Mouse (Mus musculus) intestine, embryonic 14.5 days (tissue): ENCODE measurements around the gene Cdcp1. TPM values are rescaled to one million over a fixed set of nuclear protein-coding genes. Genes with fewer than 3 reads are reported as not detected.

Source experiments
- ATAC-seq: fragments of 200-750 bp; cut with Nextera tagmentation; replicated peaks from 2 replicates; pipeline ENCODE4 v1.8.0; 2017; ENCODE audit warnings: low read depth, moderate number of reproducible peaks, moderate TSS enrichment, moderate library complexity; ENCODE audit not compliant: low FRiP score, low TSS enrichment
- DNase-seq: peaks from one replicate; pipeline ENCODE4 v3.0.0-alpha.2; 2018; ENCODE audit warnings: low spot score
- H3K27ac ChIP-seq: fragments of 300-500 bp; sonication (generic); 2 replicates; pipeline ENCODE4 v1.5.1; 2014; ENCODE audit warnings: low read depth, mild to moderate bottlenecking, control low read depth
- H3K27me3 ChIP-seq: fragments of 300-500 bp; sonication (generic); replicated peaks from 2 replicates; pipeline ENCODE4 v1.6.1; 2014; ENCODE audit warnings: low read length, control low read depth; ENCODE audit not compliant: control insufficient read depth, insufficient read depth
- H3K36me3 ChIP-seq: fragments of 300-500 bp; sonication (generic); 2 replicates; pipeline ENCODE4 v1.6.1; 2014; ENCODE audit warnings: low read length, control low read depth; ENCODE audit not compliant: control insufficient read depth, insufficient read depth
- H3K4me1 ChIP-seq: fragments of 300-500 bp; sonication (generic); replicated peaks from 2 replicates; pipeline ENCODE4 v1.6.1; 2014; ENCODE audit warnings: low read length, control low read depth, mixed read lengths; ENCODE audit not compliant: control insufficient read depth, insufficient read depth
- H3K4me2 ChIP-seq: fragments of 300-500 bp; sonication (generic); 2 replicates; pipeline ENCODE4 v1.6.1; 2014; ENCODE audit warnings: low read length
- H3K4me3 ChIP-seq: fragments of 300-500 bp; sonication (generic); 2 replicates; pipeline ENCODE4 v1.5.1; 2014; ENCODE audit warnings: low read depth, low read length, control low read depth, mixed read lengths
- H3K9ac ChIP-seq: fragments of 300-500 bp; sonication (generic); 2 replicates; pipeline ENCODE4 v1.6.1; 2014; ENCODE audit warnings: mild to moderate bottlenecking, low read length
- H3K9me3 ChIP-seq: fragments of 300-500 bp; sonication (generic); 2 replicates; pipeline ENCODE4 v1.6.1; 2016; ENCODE audit warnings: low read length, control low read depth; ENCODE audit not compliant: control insufficient read depth
- WGBS: fragments of 180-500 bp; shearing (Covaris S2); extraction: QIAGEN DNeasy Blood & Tissue Kit; methylation state at CpG from one replicate; pipeline ENCODE4 v1.1.7; 2014; 5-methylcytosine and 5-hydroxymethylcytosine counted together
- polyA plus RNA-seq: library from polyadenylated mRNA; unstranded; fragments of >200 nt; fragmentation: Nextera tagmentation; extraction: Ambion mirVana; gene quantifications from 2 replicates; pipeline ENCODE4 v1.2.1, GENCODE M21; 2014

The Cdcp1 gene
- polyA plus RNA-seq, 1 experiment from 2014 or later = 17.5 TPM

DNA sequence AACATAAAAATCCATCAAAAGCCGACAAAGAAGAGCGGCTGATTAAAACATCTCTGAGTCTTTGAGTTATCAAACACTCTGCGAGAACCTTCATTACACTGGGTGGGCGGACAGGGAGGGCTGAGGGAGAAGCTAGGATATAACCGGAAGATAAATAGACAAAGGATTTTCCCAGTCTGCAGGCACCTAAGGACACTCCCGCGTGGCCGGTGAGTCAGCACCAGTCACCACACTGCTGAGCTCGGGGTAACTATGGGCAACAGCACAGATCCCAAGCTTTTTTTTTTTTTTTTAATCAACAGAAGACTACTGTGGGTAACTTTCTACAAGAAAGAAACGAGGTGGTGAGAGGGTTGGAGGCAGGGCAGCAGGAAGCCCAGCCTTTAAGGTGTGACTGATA, 28.1 kb upstream of the Cdcp1 start:
- no peaks in the 10 kb centered on the region for H3K36me3 ChIP-seq
- no peak overlapping the region for H3K4me2 ChIP-seq
- H3K4me3 ChIP-seq = no peak overlapping the region
- no peak overlapping the region for H3K9ac ChIP-seq
- no peak for DNase-seq
- no peak overlapping the region for H3K27ac ChIP-seq
- H3K9me3 ChIP-seq = no peaks in the 10 kb centered on the region
- no peaks in the 10 kb centered on the region; the same call in 1 of the 2 replicates for H3K4me1 ChIP-seq
- no peaks in the 10 kb centered on the region for H3K27me3 ChIP-seq
- peak; percentile 83 for ATAC-seq
- WGBS = 39% methylated on average over 10 of the region's 10 CpGs

DNA sequence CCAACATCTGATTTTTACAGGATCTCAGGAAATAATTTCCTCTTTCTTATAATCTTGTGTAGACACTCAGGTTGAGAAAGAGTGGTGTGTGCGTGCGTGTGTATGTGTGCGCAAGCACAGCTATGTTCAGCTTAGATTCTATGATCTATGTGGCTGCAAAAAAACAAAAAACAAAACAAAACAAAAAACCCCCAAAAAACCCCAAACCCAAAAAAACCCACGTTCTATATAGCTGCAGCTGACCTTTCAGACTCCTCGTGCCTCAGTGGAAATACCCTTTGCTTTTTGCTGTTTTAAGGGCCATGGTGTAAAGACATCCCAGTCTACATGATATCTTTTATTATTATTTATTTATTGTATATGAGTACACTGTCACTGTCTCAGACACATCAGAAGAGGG, 25.4 kb upstream of the Cdcp1 start:
- H3K9ac ChIP-seq = no peak overlapping the region

DNA sequence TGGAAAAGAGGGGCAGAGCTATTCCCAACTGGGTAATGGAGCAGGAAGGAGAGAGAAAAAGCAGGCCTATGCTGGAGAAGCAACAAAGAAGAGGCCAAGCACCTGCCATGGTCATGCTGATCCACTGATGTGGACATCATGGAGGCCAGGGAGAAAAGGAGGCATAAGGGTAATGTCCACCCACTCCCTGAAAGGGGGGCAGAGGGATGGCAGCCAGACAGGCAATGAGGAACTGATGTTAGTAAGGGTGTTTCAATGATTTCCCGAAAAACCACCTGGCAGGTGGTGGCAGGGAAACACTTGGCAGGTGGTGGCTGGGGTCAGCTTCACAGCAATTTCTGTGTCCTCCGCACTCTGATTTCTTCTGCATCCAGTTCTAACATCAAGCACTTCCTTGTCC, 24.9 kb upstream of the Cdcp1 start:
- no peak overlapping the region for H3K4me3 ChIP-seq
- H3K9ac ChIP-seq = no peak overlapping the region
- no peak for DNase-seq
- WGBS = 92% methylated on average over 2 of the region's 2 CpGs
- no peak for ATAC-seq
- no peaks in the 10 kb centered on the region for H3K9me3 ChIP-seq
- no peak overlapping the region for H3K27ac ChIP-seq
- no peaks in the 10 kb centered on the region for H3K27me3 ChIP-seq
- no peaks in the 10 kb centered on the region for H3K36me3 ChIP-seq
- H3K4me1 ChIP-seq = peaks cover 15% of the 10 kb centered on the region
- no peak overlapping the region for H3K4me2 ChIP-seq

More for the DNA sequence above, 25.4 kb upstream of the Cdcp1 start:
- Histone ChIP-seq H3K27me3 (no peaks in the 10 kb centered on the region), H3K4me2 (no peak overlapping the region), H3K27ac (no peak overlapping the region), H3K4me3 (no peak overlapping the region), H3K9me3 (no peaks in the 10 kb centered on the region), H3K4me1 (peaks cover 15% of the 10 kb centered on the region), H3K36me3 (no peaks in the 10 kb centered on the region)
- DNase-seq = no peak
- 96% methylated on average over 5 of the region's 5 CpGs for WGBS
- no peak for ATAC-seq

DNA sequence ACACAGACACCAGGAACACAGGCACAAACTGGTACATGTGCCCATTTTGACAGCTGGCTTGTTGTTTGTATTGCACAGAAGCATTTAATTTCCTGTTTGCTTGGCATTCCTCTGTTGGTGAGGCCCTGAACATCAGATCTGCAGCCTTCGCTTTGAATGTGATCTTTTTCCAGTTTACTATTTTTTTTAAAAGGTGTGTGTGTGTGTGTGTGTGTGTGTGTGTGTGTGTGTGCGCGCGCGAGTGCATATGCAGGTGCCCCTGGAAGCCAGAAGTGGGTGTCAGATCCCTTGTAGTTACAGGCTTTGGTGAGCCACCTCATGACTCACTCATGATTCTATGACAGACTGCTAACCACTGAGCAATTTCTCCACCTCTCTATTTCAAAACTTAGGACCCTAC, 24.4 kb upstream of the Cdcp1 start:
- Histone ChIP-seq H3K27ac (no peak overlapping the region), H3K4me1 (peaks cover 15% of the 10 kb centered on the region), H3K36me3 (no peaks in the 10 kb centered on the region), H3K9ac (no peak overlapping the region), H3K9me3 (no peaks in the 10 kb centered on the region), H3K27me3 (no peaks in the 10 kb centered on the region), H3K4me2 (no peak overlapping the region), H3K4me3 (no peak overlapping the region)
- 92% methylated on average over 5 of the region's 5 CpGs for WGBS
- ATAC-seq = no peak
- DNase-seq = no peak

DNA sequence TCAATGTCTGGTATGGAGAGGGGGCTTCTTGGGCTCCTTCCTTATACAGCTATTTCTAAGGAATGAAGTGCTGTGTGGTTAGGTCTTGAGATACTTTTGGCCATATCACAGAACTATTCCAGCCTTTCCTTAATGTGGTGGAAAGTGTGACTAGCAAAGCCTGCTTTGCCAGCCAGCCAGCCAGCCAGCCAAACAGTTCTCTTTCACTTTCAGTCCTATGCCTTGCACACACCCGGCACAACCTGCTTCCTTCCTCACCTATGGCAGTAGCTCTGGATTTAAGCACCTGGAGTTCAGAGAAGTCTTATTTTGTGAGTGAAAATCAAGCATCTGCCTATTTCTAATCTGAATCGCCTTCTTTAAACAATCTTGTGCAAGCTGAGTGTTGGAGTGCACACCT, 23.8 kb upstream of the Cdcp1 start:
- WGBS = 80% methylated on average over 2 of the region's 2 CpGs
- Histone ChIP-seq H3K4me2 (no peak overlapping the region), H3K9ac (no peak overlapping the region), H3K4me1 (peaks cover 15% of the 10 kb centered on the region), H3K36me3 (no peaks in the 10 kb centered on the region), H3K27me3 (no peaks in the 10 kb centered on the region), H3K27ac (no peak overlapping the region), H3K9me3 (no peaks in the 10 kb centered on the region), H3K4me3 (no peak overlapping the region)
- no peak for ATAC-seq
- DNase-seq = no peak

DNA sequence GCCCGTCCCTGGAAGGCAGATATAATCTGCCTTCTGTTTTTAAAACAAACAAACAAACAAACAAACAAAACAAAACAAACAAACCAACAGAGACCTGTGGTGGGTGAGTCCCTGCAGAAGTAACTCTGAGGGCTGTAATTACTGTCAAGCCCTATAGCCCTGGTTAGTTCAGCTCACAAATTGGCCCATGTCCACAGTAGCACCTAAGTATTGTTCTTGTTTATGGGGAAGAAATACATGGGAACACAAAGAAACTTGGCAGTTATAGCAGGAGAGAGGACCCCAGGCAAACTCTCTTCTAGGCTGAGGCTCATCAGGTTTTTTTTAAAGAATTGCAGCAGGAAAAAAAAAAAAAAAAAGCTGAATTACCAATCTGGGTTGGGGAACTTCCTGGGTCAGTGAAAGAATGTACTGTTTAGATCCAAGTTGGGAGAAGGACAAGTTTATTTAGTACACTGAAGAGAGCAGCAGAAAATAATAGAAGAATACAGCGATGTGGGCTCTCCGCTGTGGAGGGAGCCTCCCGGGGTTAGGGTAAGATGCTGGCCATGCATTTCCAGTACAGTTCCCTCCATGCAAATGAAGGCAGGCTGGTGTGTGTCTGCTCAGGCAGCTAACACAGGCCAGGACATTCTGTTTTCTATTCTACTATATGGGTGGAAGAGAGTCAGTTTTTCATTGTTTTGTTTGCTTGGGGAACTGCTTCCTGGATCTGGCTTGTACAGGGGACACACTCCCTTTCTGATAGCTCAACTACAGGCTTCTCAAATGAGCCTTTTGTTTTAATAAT, 22.6 kb upstream of the Cdcp1 start:
- Histone ChIP-seq H3K9ac (no peak overlapping the region), H3K4me3 (no peak overlapping the region), H3K27me3 (no peaks in the 10 kb centered on the region), H3K4me1 (peaks cover 15% of the 10 kb centered on the region), H3K27ac (peak overlapping the region; percentile 71), H3K9me3 (no peaks in the 10 kb centered on the region), H3K4me2 (no peak overlapping the region), H3K36me3 (no peaks in the 10 kb centered on the region)
- WGBS = 45% methylated on average over 4 of the region's 4 CpGs
- no peak for DNase-seq
- ATAC-seq = 0 out of 2 replicates have a peak, but pooled peaks have one; percentile 40

DNA sequence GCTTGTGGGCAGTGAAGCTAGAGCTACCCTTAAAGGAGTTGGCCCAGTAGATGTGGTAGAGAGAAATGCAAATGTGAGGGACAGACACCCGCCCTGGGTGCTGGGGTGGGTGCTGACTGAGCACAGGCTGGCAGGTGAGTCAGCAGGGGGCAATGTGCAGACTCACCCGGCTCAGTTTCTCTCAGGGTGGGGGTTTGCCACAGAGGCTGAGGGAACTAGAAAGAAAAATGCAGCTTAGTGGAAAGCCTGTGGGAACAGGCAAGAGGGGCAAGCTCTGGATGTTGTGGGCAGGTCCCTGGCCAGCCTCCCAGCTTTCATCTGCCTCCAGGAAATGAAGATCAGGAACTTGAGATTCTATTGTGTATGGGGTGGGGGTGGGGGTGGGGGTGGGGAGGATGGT, 21.9 kb upstream of the Cdcp1 start:
- H3K4me3 ChIP-seq = no peak overlapping the region
- H3K4me1 ChIP-seq = peaks cover 15% of the 10 kb centered on the region
- H3K4me2 ChIP-seq = no peak overlapping the region
- WGBS = 39% methylated on average over 2 of the region's 2 CpGs
- H3K9ac ChIP-seq = no peak overlapping the region
- ATAC-seq (no peak), DNase-seq (no peak)
- no peaks in the 10 kb centered on the region for H3K36me3 ChIP-seq
- no peaks in the 10 kb centered on the region for H3K27me3 ChIP-seq
- no peaks in the 10 kb centered on the region for H3K9me3 ChIP-seq
- 0 out of 2 replicates have a peak overlapping the region, but pooled peaks have one; percentile 38 for H3K27ac ChIP-seq

DNA sequence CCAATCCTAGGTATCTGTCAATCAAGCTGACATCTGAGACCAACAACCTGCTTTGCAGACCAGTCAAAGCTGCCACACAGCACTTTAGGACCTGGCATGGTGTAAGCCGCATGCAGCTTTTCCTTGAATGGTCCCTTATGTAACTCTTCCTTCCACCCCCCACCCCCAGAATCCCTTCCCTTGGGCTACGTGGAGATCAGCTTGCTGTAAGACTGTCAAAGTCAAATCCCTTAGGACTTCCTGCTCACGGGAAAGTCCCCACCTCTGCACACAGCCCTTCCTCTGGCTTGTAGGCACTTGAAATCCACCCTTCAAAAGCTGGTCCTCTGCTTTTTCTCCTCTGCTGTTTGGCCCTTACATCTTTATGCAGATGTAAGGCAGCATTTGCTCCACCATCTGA, 19.8 kb upstream of the Cdcp1 start:
- Histone ChIP-seq H3K4me2 (no peak overlapping the region), H3K4me1 (peaks cover 15% of the 10 kb centered on the region), H3K9me3 (no peaks in the 10 kb centered on the region), H3K36me3 (no peaks in the 10 kb centered on the region), H3K27me3 (no peaks in the 10 kb centered on the region), H3K27ac (no peak overlapping the region), H3K4me3 (no peak overlapping the region), H3K9ac (no peak overlapping the region)
- ATAC-seq (no peak), DNase-seq (no peak)
- 42% methylated on average over 3 of the region's 3 CpGs for WGBS

DNA sequence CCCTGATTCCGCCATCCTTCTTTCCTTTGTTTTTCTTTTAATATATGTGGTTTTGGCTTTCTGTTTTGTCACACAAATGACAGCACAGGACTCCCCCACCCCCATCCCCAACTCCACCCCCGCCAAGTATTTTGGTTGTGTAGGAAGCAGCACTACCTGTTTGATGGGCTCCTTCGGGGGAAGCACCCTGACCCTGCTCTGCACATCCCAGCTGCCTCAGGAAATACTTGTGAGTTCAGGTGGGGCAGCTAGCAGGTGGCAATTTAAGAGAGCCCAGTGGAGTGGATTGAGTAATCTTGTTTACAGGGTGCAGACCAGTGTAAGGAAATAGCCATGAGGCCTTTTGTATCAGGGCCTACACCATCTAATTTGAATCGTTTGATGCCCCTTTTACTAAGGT, 14.0 kb upstream of the Cdcp1 start:
- ATAC-seq (no peak), DNase-seq (no peak)
- no peaks in the 10 kb centered on the region for H3K9me3 ChIP-seq
- H3K9ac ChIP-seq = no peak overlapping the region
- H3K36me3 ChIP-seq = no peaks in the 10 kb centered on the region
- no peak overlapping the region for H3K4me3 ChIP-seq
- no peak overlapping the region for H3K4me2 ChIP-seq
- no peaks in the 10 kb centered on the region for H3K27me3 ChIP-seq
- no peak overlapping the region for H3K27ac ChIP-seq
- 63% methylated on average over 4 of the region's 4 CpGs for WGBS
- no peaks in the 10 kb centered on the region for H3K4me1 ChIP-seq
